Mouse (Mus musculus): Measurements from ENCODE around the gene Fez2.

The Fez2 gene

DNA sequence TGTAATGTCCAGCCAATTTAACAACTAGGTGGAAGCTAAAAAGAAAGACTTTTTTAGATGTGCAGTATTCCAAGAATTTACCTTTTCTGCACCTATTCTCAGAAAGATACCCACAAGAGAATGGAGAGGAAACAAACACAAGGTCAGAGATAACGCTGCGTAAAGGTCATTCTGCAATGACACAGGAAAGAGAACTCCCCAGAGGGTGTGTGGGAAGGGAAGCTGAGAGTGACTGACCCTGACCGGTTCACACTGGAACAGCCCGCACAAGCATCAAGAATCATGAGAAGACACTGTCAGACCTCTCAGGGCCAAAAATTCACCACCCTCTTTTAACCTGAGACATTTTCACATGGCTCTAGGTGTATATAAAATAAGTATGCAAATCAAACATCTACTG, 10.4 kb downstream of the Fez2 start:
- DNase-seq (ENCODE audit: low spot score), result peak; percentile 29

DNA sequence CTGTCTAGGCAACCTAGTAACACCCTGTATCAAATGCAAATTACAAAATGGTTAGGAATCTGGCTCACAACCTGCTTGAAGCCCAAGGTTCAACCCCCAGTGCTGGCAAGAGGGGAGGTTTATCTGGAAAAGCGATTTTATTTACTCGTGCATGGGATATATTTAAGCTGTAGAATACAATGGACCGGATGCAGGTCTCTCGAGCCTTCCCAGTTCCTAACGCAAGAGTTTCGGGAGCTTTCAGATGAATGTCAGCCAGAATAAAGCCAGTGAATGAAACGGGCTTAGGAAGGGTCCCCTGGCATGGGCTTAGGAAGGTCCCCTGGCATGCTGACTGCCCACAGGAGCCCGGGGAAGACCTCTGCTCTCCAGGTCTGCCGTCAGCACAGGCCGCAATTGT, 11.1 kb downstream of the Fez2 start:
- DNase-seq (ENCODE audit: low spot score), result no peak

- no peak for DNase-seq (ENCODE audit: low spot score)
Measured at GRCm38 (mm10) chr17:78405336-78405735, 12.6 kb downstream of the Fez2 start.

DNA sequence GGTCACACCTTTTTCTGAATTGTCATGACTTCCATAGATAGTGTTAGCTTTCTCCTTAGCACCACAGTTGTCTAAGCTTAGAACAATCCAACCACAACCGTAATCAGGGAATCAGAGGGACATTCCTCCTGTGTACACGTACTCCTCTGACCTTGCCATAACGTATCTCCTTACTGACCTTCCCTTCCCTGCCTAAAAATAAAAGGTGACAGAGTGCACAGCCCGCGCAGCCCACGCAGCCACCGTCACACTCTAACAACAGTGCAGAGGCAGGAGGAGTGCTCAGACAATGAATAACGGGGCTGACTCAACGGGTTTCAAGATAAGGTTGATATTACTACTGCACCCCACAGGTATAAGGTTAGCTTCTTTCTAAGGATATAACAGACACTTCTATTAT, 14.1 kb downstream of the Fez2 start:
- DNase-seq (ENCODE audit: low spot score), result no peak

DNA sequence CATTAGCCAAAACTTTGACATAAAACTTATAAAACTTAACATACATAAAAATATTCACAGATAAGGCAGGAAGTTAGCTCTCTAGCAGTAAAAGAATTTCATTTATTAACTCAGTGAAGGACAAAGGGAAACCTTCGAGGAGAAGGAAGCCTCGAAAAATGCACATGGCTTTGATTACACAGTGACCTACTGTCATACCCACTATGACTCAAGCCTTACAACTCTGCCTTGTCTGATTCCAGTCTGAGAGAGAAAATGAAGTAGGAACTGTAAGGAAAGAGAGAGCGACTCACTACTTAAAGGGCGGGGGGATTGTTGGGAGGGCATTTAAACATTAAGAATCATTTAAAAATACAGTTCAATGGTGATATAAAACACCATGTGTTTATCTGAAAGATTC, 14.7 kb downstream of the Fez2 start:
- DNase-seq (ENCODE audit: low spot score), result no peak

GRCm38 (mm10) chr17:78402174-78402573, 15.8 kb downstream of the Fez2 start:
- DNase-seq (ENCODE audit: low spot score), result no peak

DNA sequence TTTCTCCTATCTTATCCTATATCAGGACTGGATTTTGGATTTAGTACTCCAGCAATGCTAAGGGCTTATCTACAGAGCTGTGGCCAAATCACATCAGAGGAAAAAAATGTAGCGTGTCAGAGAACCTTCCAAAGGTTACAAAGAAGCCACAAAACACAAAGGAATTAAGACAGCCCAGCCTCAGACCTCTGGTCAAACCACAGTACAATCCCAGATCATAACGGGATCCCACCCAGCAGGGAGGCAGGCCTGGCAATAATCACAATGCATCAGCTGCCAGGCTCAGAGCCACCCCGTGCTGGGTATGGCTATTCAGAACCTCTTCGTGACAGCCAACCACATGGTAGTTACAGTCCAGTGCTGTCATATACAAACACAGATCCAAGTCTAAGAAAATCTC, 16.2 kb downstream of the Fez2 start:
- DNase-seq (ENCODE audit: low spot score), result no peak

DNA sequence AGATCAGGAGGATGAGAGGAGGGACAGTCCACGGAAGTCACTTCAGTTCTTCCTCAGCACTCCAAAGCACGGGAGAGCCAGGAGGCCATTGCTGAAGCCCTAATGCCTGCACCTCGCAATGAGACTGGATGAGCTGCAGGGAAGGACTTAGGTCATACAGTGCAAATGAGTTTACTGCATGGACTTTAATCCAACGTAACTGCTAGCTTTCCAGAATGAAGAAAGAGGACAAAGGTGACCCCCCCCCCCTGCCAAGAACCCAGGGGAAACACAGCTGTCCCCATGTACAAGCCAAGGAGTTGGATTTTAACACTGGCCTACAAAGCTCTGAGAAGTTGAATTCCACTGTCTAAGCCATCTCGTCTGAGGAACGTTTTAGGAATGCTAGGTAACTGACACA, 16.6 kb downstream of the Fez2 start:
- DNase-seq (ENCODE audit: low spot score), result no peak

GRCm38 (mm10) chr17:78400130-78400840, 17.7 kb downstream of the Fez2 start:
- DNase-seq (ENCODE audit: low spot score), result no peak

DNA sequence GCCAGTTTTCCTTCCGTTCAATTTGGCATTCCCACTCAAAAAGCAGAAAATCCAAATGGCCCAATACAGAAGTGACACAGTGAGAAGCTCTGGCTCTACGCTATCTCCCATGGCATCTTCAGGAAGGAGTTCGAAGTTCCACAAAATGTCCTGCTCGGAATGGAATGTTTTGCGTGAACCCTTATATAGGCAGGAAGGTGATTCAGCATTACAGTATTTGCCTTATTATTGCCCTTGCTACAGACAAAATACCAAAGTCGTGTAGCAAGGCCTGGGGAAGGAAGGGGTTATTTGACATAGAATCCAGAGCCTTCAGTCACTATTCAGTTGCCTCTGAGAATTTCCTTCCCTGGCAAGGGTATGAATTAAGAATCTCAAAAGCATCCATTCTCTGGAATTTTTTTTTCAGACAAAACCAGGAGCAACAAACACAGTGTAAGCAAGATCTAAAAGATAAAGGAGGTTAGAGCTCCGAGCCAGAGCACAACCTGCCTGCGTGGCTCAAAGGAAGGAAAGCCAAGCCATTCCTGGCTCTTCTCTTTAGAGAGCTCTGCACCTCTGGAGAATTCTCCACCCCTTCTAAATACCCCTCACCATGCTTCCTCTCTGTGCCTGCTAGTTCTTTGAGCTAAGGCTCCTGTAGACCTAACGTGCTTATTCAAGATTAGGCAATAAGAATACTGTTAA, 25.4 kb downstream of the Fez2 start:
- DNase-seq (ENCODE audit: low spot score), result no peak

DNA sequence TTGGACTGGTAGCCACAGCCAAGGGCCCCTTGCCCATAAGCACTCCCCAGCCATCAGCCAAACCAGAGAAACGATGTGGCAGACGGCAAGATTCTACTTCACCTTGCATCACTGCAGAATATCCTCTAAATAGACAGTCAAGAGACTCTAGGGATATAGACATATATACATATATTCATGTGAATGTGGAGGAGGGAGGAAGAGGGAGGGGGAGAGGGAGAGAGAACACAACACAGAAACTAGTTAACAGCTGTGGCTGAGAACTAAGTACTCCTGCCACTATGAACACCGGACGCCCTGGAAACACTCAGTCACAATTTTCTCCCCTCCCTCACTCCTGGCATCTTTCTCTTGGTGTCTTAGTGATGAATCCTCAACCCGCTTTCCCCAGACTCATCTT, 28.4 kb downstream of the Fez2 start:
- DNase-seq (ENCODE audit: low spot score), result no peak

- DNase-seq (ENCODE audit: low spot score), result no peak
Measured at GRCm38 (mm10) chr17:78388101-78388847, 29.7 kb downstream of the Fez2 start.

- DNase-seq (ENCODE audit: low spot score), result no peak
Measured at GRCm38 (mm10) chr17:78387665-78388064, 30.3 kb downstream of the Fez2 start.

GRCm38 (mm10) chr17:78382321-78382720, 35.6 kb downstream of the Fez2 start:
- no peak for DNase-seq (ENCODE audit: low spot score)

GRCm38 (mm10) chr17:78379730-78380245, 38.2 kb downstream of the Fez2 start:
- DNase-seq (ENCODE audit: low spot score), result no peak

DNA sequence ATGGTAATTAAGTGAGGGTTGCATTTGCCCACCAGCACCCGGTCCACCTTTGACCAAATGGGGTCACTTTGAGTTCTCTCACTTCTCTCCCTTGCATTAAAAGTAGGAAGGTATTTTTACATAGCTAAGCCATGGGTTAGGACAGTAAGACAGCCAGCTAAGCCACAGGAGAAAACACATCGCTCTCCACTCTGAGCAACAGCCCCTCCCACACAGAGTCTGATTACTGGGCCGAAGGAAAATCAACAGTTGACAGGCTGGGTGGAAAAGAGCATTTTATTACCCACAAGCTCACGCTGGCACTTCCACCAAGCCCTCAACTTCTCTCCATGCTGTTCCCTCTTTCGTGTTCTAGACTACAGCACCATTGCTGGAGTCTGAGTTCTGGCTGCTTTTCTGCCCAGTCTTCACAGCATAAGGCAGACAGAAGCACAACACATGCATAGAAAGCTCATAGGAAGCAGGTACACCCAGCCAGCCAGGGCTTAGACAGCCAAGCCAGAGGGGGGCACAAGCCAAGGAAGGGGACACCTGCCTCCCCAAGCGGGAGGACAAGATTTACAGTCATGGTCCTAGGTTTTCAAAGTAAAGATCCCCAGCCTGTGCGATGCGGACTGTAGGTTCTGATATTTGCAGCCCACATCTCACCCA, 38.7 kb downstream of the Fez2 start:
- DNase-seq (ENCODE audit: low spot score), result no peak

DNA sequence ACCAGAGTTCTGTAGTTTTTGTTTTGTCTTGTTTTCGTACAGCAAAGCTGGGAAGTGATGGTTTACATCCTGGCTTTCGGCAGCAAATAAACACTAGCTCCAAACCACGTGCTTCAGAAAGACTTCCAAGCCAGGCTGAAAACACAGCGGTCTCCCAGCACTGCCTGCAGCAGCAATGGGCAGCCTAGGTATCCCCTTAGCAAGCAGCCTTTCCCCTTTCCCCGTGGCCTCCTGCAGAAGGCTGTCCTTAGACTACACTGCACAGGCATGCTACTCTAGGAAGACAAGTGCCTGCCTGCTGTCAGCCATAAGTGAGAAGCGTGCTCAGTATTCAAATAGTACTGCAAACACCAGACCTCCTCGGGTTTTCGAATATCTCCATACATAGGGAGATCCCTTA, 41.4 kb downstream of the Fez2 start:
- no peak for DNase-seq (ENCODE audit: low spot score)

DNA sequence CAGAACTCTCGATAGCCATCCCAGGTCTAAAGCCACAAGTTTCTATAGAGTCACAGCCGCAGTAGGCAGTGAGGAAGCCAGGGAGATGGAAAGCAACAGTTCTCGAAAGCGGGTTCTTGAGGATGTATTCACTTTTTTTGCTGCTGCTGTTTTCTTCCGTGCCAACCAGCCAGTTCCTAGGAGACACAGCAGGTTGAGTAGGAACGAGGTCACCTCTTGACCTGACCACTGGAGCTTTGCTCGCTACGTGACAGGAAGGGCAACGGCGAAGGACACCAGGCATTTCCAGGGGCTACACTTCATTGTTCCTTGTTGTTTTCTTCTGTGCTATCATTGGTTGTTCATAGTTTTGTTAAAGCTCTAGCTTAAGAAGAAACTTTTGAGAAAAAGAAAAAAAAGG, 43.2 kb downstream of the Fez2 start:
- DNase-seq (ENCODE audit: low spot score), result peak; percentile 62

DNA sequence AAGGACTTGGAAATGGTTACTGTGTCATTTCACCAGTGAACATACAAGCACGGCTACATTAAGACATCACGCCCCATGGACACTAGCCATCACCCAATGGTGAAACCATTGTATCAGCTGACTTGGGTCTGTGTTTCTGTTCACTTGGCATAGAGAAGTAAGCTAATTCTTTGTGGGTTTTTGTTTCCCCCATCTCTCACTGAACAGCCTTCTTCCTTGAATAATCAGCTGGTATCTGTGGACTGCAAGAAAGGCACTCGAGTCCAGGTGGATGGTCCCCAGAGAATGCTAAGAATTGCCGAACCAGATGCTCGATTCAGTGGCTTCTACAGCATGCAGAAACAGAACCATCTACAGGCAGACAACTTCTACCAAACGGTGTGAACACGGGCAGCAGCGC, 44.1 kb downstream of the Fez2 start:
- no peak for DNase-seq (ENCODE audit: low spot score)

GRCm38 (mm10) chr17:78373174-78373573, 44.8 kb downstream of the Fez2 start:
- DNase-seq (ENCODE audit: low spot score), result no peak

GRCm38 (mm10) chr17:78370445-78370844, 47.5 kb downstream of the Fez2 start:
- DNase-seq (ENCODE audit: low spot score), result no peak

- no peak for DNase-seq (ENCODE audit: low spot score)
Measured at GRCm38 (mm10) chr17:78368481-78368880, 49.5 kb downstream of the Fez2 start.
